Mouse (Mus musculus) embryonic facial prominence, embryonic 11.5 days (tissue): Measurements from ENCODE around the gene B230217C12Rik. TPM values are rescaled to one million over a fixed set of nuclear protein-coding genes. Genes with fewer than 3 reads are reported as not detected.

Experiments used
- ATAC-seq: fragments of 200-750 bp; cut with Nextera tagmentation; replicated peaks from 2 replicates; pipeline ENCODE4 v1.8.0; 2017; ENCODE audit warnings: low read depth; ENCODE audit not compliant: insufficient number of reproducible peaks, low FRiP score, low TSS enrichment
- DNase-seq: peaks from one replicate; pipeline ENCODE4 v3.0.0-alpha.2; 2015; ENCODE audit warnings: low spot score
- H3K27ac ChIP-seq: fragments of 300-500 bp; sonication (generic); replicated peaks from 2 replicates; pipeline ENCODE4 v1.5.1; 2014; ENCODE audit warnings: mild to moderate bottlenecking, low read depth, low read length, control low read depth
- H3K27me3 ChIP-seq: fragments of 300-500 bp; sonication (generic); 2 replicates; pipeline ENCODE4 v1.6.1; 2014; ENCODE audit warnings: mild to moderate bottlenecking, low read length, moderate library complexity, mixed read lengths; ENCODE audit not compliant: control insufficient read depth, insufficient read depth
- H3K36me3 ChIP-seq: fragments of 300-500 bp; sonication (generic); replicated peaks from 2 replicates; pipeline ENCODE4 v1.6.1; 2014; ENCODE audit warnings: low read depth, mild to moderate bottlenecking, low read length, moderate library complexity, mixed read lengths; ENCODE audit not compliant: control insufficient read depth, insufficient read depth
- H3K4me1 ChIP-seq: fragments of 300-500 bp; sonication (generic); 2 replicates; pipeline ENCODE4 v1.6.1; 2014; ENCODE audit warnings: low read length, mixed read lengths; ENCODE audit not compliant: control insufficient read depth, insufficient read depth
- H3K4me2 ChIP-seq: fragments of 300-500 bp; sonication (generic); 2 replicates; pipeline ENCODE4 v1.6.1; 2014; ENCODE audit warnings: low read depth, mild to moderate bottlenecking, control low read depth, low read length, moderate library complexity
- H3K4me3 ChIP-seq: fragments of 300-500 bp; sonication (generic); 2 replicates; pipeline ENCODE4 v1.5.1; 2014; ENCODE audit warnings: low read depth, low read length, control low read depth
- H3K9ac ChIP-seq: fragments of 300-500 bp; sonication (generic); replicated peaks from 2 replicates; pipeline ENCODE4 v1.6.1; 2014; ENCODE audit warnings: mild to moderate bottlenecking, control low read depth, low read length
- H3K9me3 ChIP-seq: fragments of 300-500 bp; sonication (generic); replicated peaks from 2 replicates; pipeline ENCODE4 v1.6.1; 2016; ENCODE audit warnings: mild to moderate bottlenecking, low read length, inconsistent platforms, mixed read lengths; ENCODE audit not compliant: control insufficient read depth
- WGBS: fragments of 180-500 bp; shearing (Covaris S2); extraction: QIAGEN DNeasy Blood & Tissue Kit; methylation state at CpG from one replicate; pipeline ENCODE4 v1.1.7; 2014; 5-methylcytosine and 5-hydroxymethylcytosine counted together
- polyA plus RNA-seq: library from polyadenylated mRNA; unstranded; fragments of >200 nt; fragmentation: Nextera tagmentation; extraction: Ambion mirVana; gene quantifications from 2 replicates; pipeline ENCODE4 v1.2.1, GENCODE M21; 2014

B230217C12Rik gene
- polyA plus RNA-seq, 1 experiment from 2014 or later, result 20.0 TPM

DNA sequence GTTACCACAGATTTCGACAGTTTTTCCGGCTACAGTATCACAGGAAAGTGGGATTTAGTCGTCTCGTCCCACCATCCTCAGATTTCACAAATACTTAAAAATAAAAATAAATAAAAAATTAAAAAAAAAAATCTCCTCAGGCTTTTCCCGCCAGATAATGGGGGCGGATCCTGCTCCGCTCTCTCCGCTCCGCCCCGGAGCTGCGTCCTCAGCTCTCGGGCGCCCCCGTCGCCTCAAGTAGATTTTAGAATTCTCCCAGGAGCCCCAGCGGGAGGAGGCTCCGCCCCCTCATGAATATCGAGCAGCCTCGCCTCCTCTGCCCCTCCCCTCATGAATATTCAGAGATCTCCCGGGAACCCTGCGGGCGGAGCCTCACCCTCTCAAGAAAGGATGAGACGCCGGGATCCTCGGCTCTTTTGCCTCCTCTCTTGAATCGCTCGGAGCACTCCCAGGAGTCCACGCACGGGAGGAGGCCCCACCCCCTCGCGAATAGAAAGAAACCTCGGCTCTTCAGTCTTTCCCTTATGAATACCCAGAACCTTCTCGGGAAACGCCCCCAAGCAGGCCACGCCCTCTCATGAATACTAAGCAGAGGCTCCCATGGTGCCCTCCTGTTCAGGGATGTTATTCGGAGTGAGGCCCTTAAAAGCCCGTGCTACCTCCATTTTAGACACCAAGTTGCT, 43.5 kb downstream of the B230217C12Rik start, which contains the start of gene Fbxo47:
Gene Fbxo47 (minus strand): TSS at position 237 of the 683 bp plus-strand sequence.
- Histone ChIP-seq H3K4me3 (peak within 1 kb of the TSS; percentile 46), H3K4me2 (peak within 1 kb of the TSS; percentile 21), H3K27me3 (no peaks in the 10 kb centered on the region), H3K9ac (peak within 1 kb of the TSS; percentile 53), H3K4me1 (no peaks in the 10 kb centered on the region), H3K36me3 (no peaks in the 10 kb centered on the region), H3K9me3 (no peaks in the 10 kb centered on the region), H3K27ac (peak within 1 kb of the TSS; percentile 54)
- DNase-seq, result peak; percentile 99
- WGBS, result under 1% methylated on average over 37 of the region's 37 CpGs
- peak; percentile 93 for ATAC-seq

- WGBS, result 26% methylated on average over 7 of the region's 7 CpGs
- DNase-seq (no peak), ATAC-seq (no peak)
- peak overlapping the region; percentile 21; the same call in 1 of the 2 replicates for H3K4me2 ChIP-seq
- no peaks in the 10 kb centered on the region for H3K4me1 ChIP-seq
- no peaks in the 10 kb centered on the region for H3K9me3 ChIP-seq
- no peak overlapping the region for H3K27ac ChIP-seq
- H3K4me3 ChIP-seq, result peak overlapping the region; percentile 46
- H3K27me3 ChIP-seq, result no peaks in the 10 kb centered on the region
- H3K9ac ChIP-seq, result 0 out of 2 replicates have a peak overlapping the region, but pooled peaks have one; percentile 2
- no peaks in the 10 kb centered on the region for H3K36me3 ChIP-seq
These were observed 44.1 kb downstream of the B230217C12Rik start for GRCm38 (mm10) chr11:97884601-97885185.

- ATAC-seq, result no peak
- Histone ChIP-seq H3K4me3 (no peak overlapping the region), H3K4me2 (no peak overlapping the region)
These were observed 44.8 kb downstream of the B230217C12Rik start for GRCm38 (mm10) chr11:97885296-97885915.

GRCm38 (mm10) chr11:97891821-97892220, 51.2 kb downstream of the B230217C12Rik start:
- no peaks in the 10 kb centered on the region for H3K27me3 ChIP-seq
- WGBS, result 71% methylated on average over 5 of the region's 5 CpGs
- H3K4me3 ChIP-seq, result no peak overlapping the region
- no peaks in the 10 kb centered on the region for H3K9me3 ChIP-seq
- ATAC-seq (no peak), DNase-seq (no peak)
- no peaks in the 10 kb centered on the region for H3K36me3 ChIP-seq
- no peak overlapping the region for H3K27ac ChIP-seq
- H3K4me1 ChIP-seq, result no peaks in the 10 kb centered on the region
- no peak overlapping the region for H3K4me2 ChIP-seq
- no peak overlapping the region for H3K9ac ChIP-seq

More at GRCm38 (mm10) chr11:97885296-97885915, 44.8 kb downstream of the B230217C12Rik start:
- H3K9ac ChIP-seq, result no peak overlapping the region
- 95% methylated on average over 2 of the region's 2 CpGs for whole genome bisulfite sequencing
- H3K27ac ChIP-seq, result no peak overlapping the region
- H3K4me1 ChIP-seq, result no peaks in the 10 kb centered on the region
- DNase-seq, result no peak
- no peaks in the 10 kb centered on the region for H3K27me3 ChIP-seq
- no peaks in the 10 kb centered on the region for H3K36me3 ChIP-seq
- H3K9me3 ChIP-seq, result no peaks in the 10 kb centered on the region

Other genes starting within 250 kb of the B230217C12Rik start
- 9.0 and 9.7 TPM in 2 replicates for gene Epop, start 211.1 kb upstream of the B230217C12Rik start, polyA plus RNA-seq
- 3.7 and 3.9 TPM in 2 replicates for gene Mllt6, start 177.4 kb upstream of the B230217C12Rik start, polyA plus RNA-seq
- 11.8 TPM in 2 replicates for gene Cisd3, start 155.0 kb upstream of the B230217C12Rik start, polyA plus RNA-seq
- gene Pcgf2, start 140.3 kb upstream of the B230217C12Rik start, polyA plus RNA-seq, result 18.0 and 21.8 TPM in 2 replicates
- 476 and 532 TPM in 2 replicates for gene Psmb3, start 137.4 kb upstream of the B230217C12Rik start, polyA plus RNA-seq
- gene Pip4k2b, start 96.1 kb upstream of the B230217C12Rik start, polyA plus RNA-seq, result 2.6 and 2.8 TPM in 2 replicates
- 12.9 and 13.1 TPM in 2 replicates for gene Cwc25, start 74.2 kb upstream of the B230217C12Rik start, polyA plus RNA-seq
- gene 1700001P01Rik, start 64.9 kb upstream of the B230217C12Rik start, polyA plus RNA-seq, result not detected in 2 replicates
- gene Rpl23, start 58.3 kb upstream of the B230217C12Rik start, polyA plus RNA-seq, result 524 and 537 TPM in 2 replicates
- gene Lasp1, start 41.8 kb upstream of the B230217C12Rik start, polyA plus RNA-seq, result 62.6 and 67.8 TPM in 2 replicates
- gene Fbxo47, start 43.4 kb downstream of the B230217C12Rik start, polyA plus RNA-seq, result 0.60 and 0.61 TPM in 2 replicates
- gene Plxdc1, start 145.7 kb downstream of the B230217C12Rik start, polyA plus RNA-seq, result 0.11 and 0.17 TPM in 2 replicates
- gene Arl5c, start 155.4 kb downstream of the B230217C12Rik start, polyA plus RNA-seq, result 4.6 and 5.7 TPM in 2 replicates
- gene Cacnb1, start 182.3 kb downstream of the B230217C12Rik start, polyA plus RNA-seq, result 6.5 and 6.6 TPM in 2 replicates
- gene Rpl19, start 185.9 kb downstream of the B230217C12Rik start, polyA plus RNA-seq, result 1,089 and 1,111 TPM in 2 replicates
- gene Stac2, start 212.7 kb downstream of the B230217C12Rik start, polyA plus RNA-seq, result 0.18 and 0.69 TPM in 2 replicates